1 mouse cellular context compared by ENCODE assay signal in genomic region chr13:69706919-69707318, GRCm38 (mm10).
A peak's percentile ranks its signal among the peaks of the same experiment; 100 is the strongest.
TF ChIP-seq lines count a peak whose summit lies in the region.

No protein-coding gene starts in this region.

TF ChIP-seq in MEL, 35 proteins besides CTCF, POLR2A, EP300 and RAD21 (continued from another document):
- TF ChIP-seq E2F4 (IDR thresholded peaks at IDR 0.05; ENCODE audit: borderline replicate concordance, low read depth, low read length) (no peak), MAFK (IDR thresholded peaks at IDR 0.05; ENCODE audit: borderline replicate concordance, low read depth, low read length) (no peak), RCOR1 (IDR thresholded peaks at IDR 0.05; ENCODE audit: low read depth, low read length) (peak; percentile 62), MEF2A (IDR thresholded peaks at IDR 0.05; ENCODE audit: extremely low read depth, insufficient replicate concordance, low read depth, low read length, poor library complexity, severe bottlenecking) (no peak), ZKSCAN1 (IDR thresholded peaks at IDR 0.05; ENCODE audit: low read depth, low read length) (no peak)
